Mouse (Mus musculus) Patski (cell line): ENCODE measurements around the gene Dis3. TPM values are rescaled to one million over a fixed set of nuclear protein-coding genes. Genes with fewer than 3 reads are reported as not detected.
"Not testable (repeated sequence)": the region's sequence is repeated elsewhere in the genome, so short reads cannot be mapped to it uniquely, and the experiment has no call there.

Source experiments
- ATAC-seq: fragments of 100-300 bp; one replicate; pipeline ENCODE4 v1.8.0; 2021
- CTCF ChIA-PET: fragments of 350-600 bp; sonication (Branson Sonifier 250); formaldehyde crosslinking; loops from one replicate; lab custom pipeline; 2022; ENCODE audit warnings: inconsistent platforms; lab: Charles Lee
- POLR2A ChIA-PET: fragments of 350-600 bp; sonication (Branson Sonifier 250); formaldehyde crosslinking; loops from one replicate; lab custom pipeline; 2022; ENCODE audit warnings: antibody characterized with exemption, inconsistent platforms; lab: Charles Lee
- DNase-seq: peaks from one replicate; pipeline ENCODE4 v3.0.0-alpha.2; 2011; ENCODE audit warnings: low read depth, low spot score
- H3K27me3 ChIP-seq: fragments of 371-371 bp; one replicate; pipeline ENCODE4 v1.5.1; 2021
- CTCF ChIP-seq: fragments of 100-300 bp; IDR thresholded peaks from one replicate; pipeline ENCODE4 v1.5.1; 2021
- in situ Hi-C: fragments of 300-500 bp; cut with MboI; formaldehyde crosslinking; loops from 3 replicates; pipeline ENCODE4 v1.11.1; 2018; ENCODE audit warnings: low pct_unique_long_range_greater_than_20kb, mixed read lengths
- polyA plus RNA-seq: library from polyadenylated mRNA; unstranded; gene quantifications from one replicate; pipeline ENCODE4 v1.2.3, GENCODE M21; 2021

The Dis3 gene
- polyA plus RNA-seq, 1 experiment from 2014 or later, result 31.8 TPM

DNA sequence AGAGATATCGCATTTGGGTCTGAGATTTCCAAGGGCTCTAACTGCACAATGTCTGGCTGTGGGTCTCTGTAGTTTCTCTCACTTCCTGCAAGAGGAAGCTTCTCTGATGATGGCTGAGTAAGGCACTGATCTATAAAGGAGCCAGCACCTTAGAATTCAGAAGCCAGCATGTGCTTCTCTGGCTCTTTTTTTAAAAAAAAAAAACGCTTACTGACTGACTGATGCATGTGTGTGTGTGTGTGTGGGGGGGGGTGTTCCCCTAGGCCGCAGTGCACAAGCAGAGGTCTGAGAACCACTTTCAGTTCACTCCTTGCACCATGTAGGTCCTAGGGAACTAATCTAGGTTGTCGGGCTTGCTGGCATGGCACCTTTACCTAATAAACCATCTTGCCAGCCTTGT, 58.2 kb downstream of the Dis3 start:
- ChIA-PET POLR2A (no interaction called here), CTCF (no interaction called here)
- DNase-seq (no peak), ATAC-seq (no peak)
- in situ Hi-C loops, result no loop called here
- H3K27me3 ChIP-seq, result no peaks in the 10 kb centered on the region
- no peak for TF ChIP-seq CTCF

DNA sequence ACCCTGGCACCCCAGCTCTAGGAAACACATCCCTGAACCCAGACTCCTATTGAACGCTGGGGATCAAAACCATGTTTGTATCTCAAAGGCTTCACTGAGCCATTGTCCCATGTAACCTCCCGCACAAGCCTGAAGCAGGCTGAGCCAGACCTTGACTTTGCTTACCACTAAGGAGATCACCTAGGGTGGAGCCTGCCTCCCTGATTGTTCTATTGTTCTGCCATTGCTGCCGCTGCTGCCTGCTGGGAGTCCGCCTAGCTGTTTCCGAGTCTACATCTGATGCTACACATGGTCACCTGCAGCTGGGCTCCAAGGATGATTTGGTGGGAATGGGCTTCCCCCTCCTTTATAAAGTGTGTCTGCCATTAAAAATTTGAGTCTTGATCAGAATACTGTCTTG, 60.3 kb downstream of the Dis3 start:
- DNase-seq, in situ Hi-C loops, H3K27me3 ChIP-seq, POLR2A ChIA-PET, ATAC-seq: not testable (repeated sequence)
- CTCF ChIA-PET, result interaction anchor here (1.0 kb wide), 1 partner anchor 8 kb away, joined by 3 read pairs; no protein-coding TSS in a partner anchor

DNA sequence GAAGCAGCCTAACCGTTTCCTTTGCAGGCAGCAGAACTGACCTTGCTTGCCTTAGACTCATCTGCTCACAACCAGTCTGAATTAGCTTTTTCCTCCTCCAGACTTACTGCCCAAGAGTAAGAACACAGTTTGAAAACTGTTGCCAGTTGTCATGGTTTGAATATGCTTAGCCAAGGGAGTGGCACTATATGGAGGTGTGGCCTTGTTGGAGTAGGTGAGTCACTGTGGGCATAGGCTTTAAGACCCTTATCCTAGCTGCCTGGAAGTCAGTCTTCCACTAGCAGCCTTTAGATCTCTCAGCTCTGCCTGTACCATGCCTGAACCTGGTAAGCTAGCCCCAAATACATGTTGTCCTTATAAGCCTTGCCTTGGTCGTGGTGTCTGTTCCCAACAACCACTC, 61.9 kb downstream of the Dis3 start:
- no peak for DNase-seq
- ATAC-seq, result no peak

DNA sequence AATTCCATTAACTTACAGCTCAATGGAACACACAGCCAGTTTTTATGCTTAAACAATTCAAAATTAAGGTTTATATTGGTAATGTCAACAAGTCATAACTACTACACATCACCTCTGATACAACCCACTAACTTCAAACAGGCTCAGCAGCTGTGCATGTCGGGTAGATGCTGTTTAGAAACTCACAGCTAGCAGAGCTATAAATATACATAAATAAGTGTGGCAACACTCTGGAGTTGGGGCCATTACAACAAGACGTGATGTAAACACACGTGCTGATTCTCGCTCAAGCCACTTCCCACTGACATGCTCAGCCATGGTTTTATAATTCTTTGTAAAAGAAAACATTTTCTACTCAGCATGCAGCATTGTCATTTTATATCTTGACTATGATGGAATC, 63.5 kb downstream of the Dis3 start:
- POLR2A ChIA-PET, result no interaction called here
- DNase-seq, result no peak
- no peak for ATAC-seq
- in situ Hi-C loops, result no loop called here
- CTCF ChIA-PET, result no interaction called here
- no peak for TF ChIP-seq CTCF
- no peaks in the 10 kb centered on the region for H3K27me3 ChIP-seq

More for the DNA sequence above, 61.9 kb downstream of the Dis3 start:
- no peaks in the 10 kb centered on the region for H3K27me3 ChIP-seq
- POLR2A ChIA-PET, result no interaction called here
- CTCF ChIA-PET, result no interaction called here
- no peak for TF ChIP-seq CTCF
- in situ Hi-C loops, result no loop called here

DNA sequence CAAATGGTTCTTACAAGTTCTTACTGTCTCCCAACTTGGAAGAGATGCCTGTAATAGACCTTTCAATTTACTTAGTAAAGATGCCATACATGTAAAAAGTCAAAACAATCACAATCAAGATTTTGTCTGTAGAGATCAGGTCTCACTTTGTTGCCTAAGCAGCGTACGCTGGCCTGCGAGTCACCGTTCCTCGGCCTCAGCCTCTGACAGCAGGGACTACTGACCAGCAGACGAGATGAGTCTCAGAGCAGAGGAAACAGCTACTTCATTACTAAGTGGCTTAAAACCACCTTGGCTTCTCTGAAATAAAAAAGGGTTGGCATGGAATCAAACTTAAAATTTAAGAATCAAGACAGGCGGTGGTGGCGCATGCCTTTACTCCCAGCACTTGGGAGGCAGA, 64.7 kb downstream of the Dis3 start:
- H3K27me3 ChIP-seq, POLR2A ChIA-PET, in situ Hi-C loops, ATAC-seq, DNase-seq: not testable (repeated sequence)
- CTCF ChIA-PET, result interaction anchor here (1.1 kb wide), 1 partner anchor 13 kb away, joined by 5 read pairs; no protein-coding TSS in a partner anchor

DNA sequence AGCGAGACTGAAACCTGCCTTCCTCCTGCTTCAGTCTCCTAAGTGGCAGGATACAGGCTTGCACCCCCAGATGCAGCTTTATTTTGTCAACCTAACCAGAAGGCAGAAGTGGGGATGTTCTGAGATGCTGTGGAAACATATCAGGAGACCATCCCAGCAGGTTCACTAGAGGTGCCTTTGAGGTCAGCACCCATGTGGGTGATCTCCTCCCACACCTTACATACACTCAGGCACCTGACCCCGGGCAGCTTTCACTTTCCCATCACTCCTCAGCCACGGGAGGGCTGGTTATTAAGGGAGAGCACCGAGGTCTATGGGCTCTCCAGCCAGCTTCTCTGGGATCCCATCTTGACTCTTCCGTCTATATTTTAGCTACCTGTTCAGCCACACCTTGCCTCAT, 67.0 kb downstream of the Dis3 start:
- POLR2A ChIA-PET, result no interaction called here
- DNase-seq (no peak), ATAC-seq (no peak)
- no peak for TF ChIP-seq CTCF
- in situ Hi-C loops, result no loop called here
- CTCF ChIA-PET, result interaction anchor here (1.0 kb wide), 1 partner anchor 10 kb away, joined by 5 read pairs; no protein-coding TSS in a partner anchor
- H3K27me3 ChIP-seq, result no peaks in the 10 kb centered on the region

DNA sequence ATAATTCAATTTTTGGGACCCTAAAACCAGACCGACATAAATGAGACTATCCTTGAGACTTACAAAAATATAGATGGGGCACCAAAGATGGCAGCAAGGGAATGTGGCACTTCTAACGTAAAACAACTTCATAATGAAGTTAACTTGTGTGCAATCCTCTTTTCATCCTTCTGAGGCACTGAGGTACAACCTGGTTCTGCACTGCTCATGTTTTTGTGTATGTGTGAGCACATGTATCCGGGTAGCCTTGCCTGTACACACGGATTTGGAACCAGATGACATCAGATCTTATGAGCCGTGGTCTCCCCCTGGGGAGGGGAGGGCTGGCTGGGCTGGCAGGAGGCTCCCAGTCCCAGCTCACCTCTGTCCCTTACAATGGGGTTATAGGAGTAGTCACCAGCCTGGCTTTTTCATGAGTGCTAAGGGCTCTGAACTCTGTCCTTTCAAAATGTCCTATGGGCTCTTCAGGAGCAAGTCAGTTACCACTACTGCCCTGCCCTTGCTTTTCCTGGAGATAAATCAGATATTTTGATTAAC, 68.2 kb downstream of the Dis3 start:
- POLR2A ChIA-PET, result no interaction called here
- no peak for DNase-seq
- CTCF ChIA-PET, result interaction anchor here (1.1 kb wide), 1 partner anchor 8 kb away, joined by 3 read pairs; no protein-coding TSS in a partner anchor
- TF ChIP-seq CTCF, result no peak
- no peak for ATAC-seq
- in situ Hi-C loops, result no loop called here
- no peaks in the 10 kb centered on the region for H3K27me3 ChIP-seq

DNA sequence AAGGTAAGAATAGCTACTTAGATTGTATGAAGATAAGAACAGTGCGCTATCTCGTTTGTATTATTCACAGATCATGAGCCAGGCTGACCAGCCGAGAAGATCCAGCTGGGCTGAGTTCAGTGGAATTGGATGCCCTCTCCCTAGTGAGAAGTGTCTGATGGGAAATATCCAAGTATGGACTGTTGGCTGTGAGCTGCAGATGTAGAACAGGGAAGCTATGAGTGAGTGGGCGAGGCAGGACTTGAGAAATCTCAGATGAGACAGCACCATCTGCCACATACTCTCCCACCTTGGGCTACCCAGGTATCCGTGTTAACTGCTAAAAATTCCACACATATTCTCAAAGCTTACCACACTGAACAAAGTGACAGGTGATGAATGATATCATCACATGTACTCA, 69.6 kb downstream of the Dis3 start:
- ChIA-PET CTCF (no interaction called here), POLR2A (no interaction called here)
- ATAC-seq (no peak), DNase-seq (no peak)
- H3K27me3 ChIP-seq, result no peaks in the 10 kb centered on the region
- in situ Hi-C loops, result no loop called here
- no peak for TF ChIP-seq CTCF

Other genes with a start within 250 kb of the Dis3 start
- 0.30 TPM for gene Rpl36a-ps1, start 105.5 kb downstream of the Dis3 start, polyA plus RNA-seq
- gene Mzt1, start 53.6 kb downstream of the Dis3 start, polyA plus RNA-seq, result 40.5 TPM
- 8.5 TPM for gene Bora, start 53.5 kb downstream of the Dis3 start, polyA plus RNA-seq
- gene Pibf1, start 346 bp downstream of the Dis3 start, polyA plus RNA-seq, result 12.2 TPM
- 27.9 TPM for gene Klf5, start 198.9 kb upstream of the Dis3 start, polyA plus RNA-seq